Mouse (Mus musculus): ENCODE results near the gene Acss1. TPM values are rescaled to one million over a fixed set of nuclear protein-coding genes. Genes with fewer than 3 reads are reported as not detected.
A peak's percentile ranks its signal among the peaks of the same experiment; 100 is the strongest.

The Acss1 gene
- total and polyA plus RNA-seq, 3 experiments: 24.8 to 123 (median 67.3) TPM

DNA sequence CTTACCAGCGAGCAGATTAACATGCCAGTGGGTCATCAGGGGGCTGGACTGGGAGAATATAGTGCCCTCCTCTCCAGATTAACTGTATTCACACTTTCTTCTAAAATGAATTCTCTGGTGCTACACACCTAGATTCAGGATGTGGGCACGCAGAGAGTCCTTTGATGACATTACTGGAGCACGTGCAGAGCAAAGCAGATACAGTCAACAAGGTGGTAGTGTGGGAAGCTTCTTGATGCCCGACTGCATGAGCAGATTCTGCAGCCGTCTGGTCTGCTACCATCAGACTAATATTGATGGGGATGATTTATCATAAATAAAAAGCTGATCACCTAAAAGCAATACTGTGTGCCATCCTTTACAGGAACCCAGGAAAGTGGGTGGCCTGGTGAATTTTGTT is 89.7 kb downstream of the Acss1 start:
- TF ChIP-seq GATA1 (IDR thresholded peaks at IDR 0.05; ENCODE audit: borderline replicate concordance, low read length) (no peak), GATA2 (IDR thresholded peaks at IDR 0.05; ENCODE audit: borderline replicate concordance, low read depth, low read length) (no peak), CTCF (IDR thresholded peaks at IDR 0.05; ENCODE audit: low read depth, low read length) (no peak), POLR2AphosphoS5 (IDR thresholded peaks at IDR 0.05; ENCODE audit: insufficient replicate concordance, low read depth, low read length) (no peak), TAL1 (conservative IDR thresholded peaks at IDR 0.05; ENCODE audit: low read depth, low read length) (no peak)
- no peak for ATAC-seq (ENCODE audit: extremely low read depth, insufficient number of reproducible peaks, low FRiP score, poor library complexity, severe bottlenecking)
- no peaks in the 10 kb centered on the region for H3K9me3 ChIP-seq (replicated peaks)
- H3K36me3 ChIP-seq (replicated peaks): peaks cover 65% of the 10 kb centered on the region
- H3K27me3 ChIP-seq (ENCODE audit: insufficient read depth, low read length): no peaks in the 10 kb centered on the region
- H3K4me3 ChIP-seq (ENCODE audit: low read depth, low read length): no peak overlapping the region
- H3K4me1 ChIP-seq (ENCODE audit: insufficient read depth, low read depth, low read length): no peaks in the 10 kb centered on the region
- DNase-seq (ENCODE audit: low spot score): no peak

- no peak for TF ChIP-seq CTCF (IDR thresholded peaks at IDR 0.05; ENCODE audit: low read depth, low read length)
- TF ChIP-seq GATA2 (IDR thresholded peaks at IDR 0.05; ENCODE audit: borderline replicate concordance, low read depth, low read length): no peak
- no peak for TF ChIP-seq TAL1 (conservative IDR thresholded peaks at IDR 0.05; ENCODE audit: low read depth, low read length)
- TF ChIP-seq GATA1 (IDR thresholded peaks at IDR 0.05; ENCODE audit: borderline replicate concordance, low read length): no peak
- no peak for TF ChIP-seq POLR2AphosphoS5 (IDR thresholded peaks at IDR 0.05; ENCODE audit: insufficient replicate concordance, low read depth, low read length)
- ATAC-seq (ENCODE audit: extremely low read depth, insufficient number of reproducible peaks, low FRiP score, poor library complexity, severe bottlenecking): no peak
- H3K9me3 ChIP-seq (replicated peaks): no peaks in the 10 kb centered on the region
Measured at GRCm38 (mm10) chr2:150576256-150576655, 92.0 kb downstream of the Acss1 start.

GRCm38 (mm10) chr2:150572463-150572862 is 95.8 kb downstream of the Acss1 start:
- peaks cover 25% of the 10 kb centered on the region for H3K4me1 ChIP-seq (ENCODE audit: insufficient read depth, low read depth, low read length)
- peaks cover 16% of the 10 kb centered on the region for H3K36me3 ChIP-seq (replicated peaks)
- DNase-seq (ENCODE audit: low spot score) (no peak), ATAC-seq (ENCODE audit: extremely low read depth, insufficient number of reproducible peaks, low FRiP score, poor library complexity, severe bottlenecking) (no peak)
- no peak for TF ChIP-seq CTCF (IDR thresholded peaks at IDR 0.05; ENCODE audit: low read depth, low read length)
- TF ChIP-seq POLR2AphosphoS5 (IDR thresholded peaks at IDR 0.05; ENCODE audit: insufficient replicate concordance, low read depth, low read length): no peak
- TF ChIP-seq GATA1 (IDR thresholded peaks at IDR 0.05; ENCODE audit: borderline replicate concordance, low read length): no peak
- no peak for TF ChIP-seq TAL1 (conservative IDR thresholded peaks at IDR 0.05; ENCODE audit: low read depth, low read length)
- TF ChIP-seq GATA2 (IDR thresholded peaks at IDR 0.05; ENCODE audit: borderline replicate concordance, low read depth, low read length): no peak
- no peaks in the 10 kb centered on the region for H3K9me3 ChIP-seq (replicated peaks)
- H3K4me3 ChIP-seq (ENCODE audit: low read depth, low read length): no peak overlapping the region
- H3K27me3 ChIP-seq (ENCODE audit: insufficient read depth, low read length): peaks cover 3% of the 10 kb centered on the region; the same call in 1 of the 2 replicates

More at GRCm38 (mm10) chr2:150576256-150576655, 92.0 kb downstream of the Acss1 start:
- peaks cover 5% of the 10 kb centered on the region; the same call in 1 of the 2 replicates for H3K4me1 ChIP-seq (ENCODE audit: insufficient read depth, low read depth, low read length)
- H3K36me3 ChIP-seq (replicated peaks): peaks cover 50% of the 10 kb centered on the region
- H3K4me3 ChIP-seq (ENCODE audit: low read depth, low read length): no peak overlapping the region
- H3K27me3 ChIP-seq (ENCODE audit: insufficient read depth, low read length): no peaks in the 10 kb centered on the region
- DNase-seq (ENCODE audit: low spot score): no peak

GRCm38 (mm10) chr2:150570761-150571160 is 97.5 kb downstream of the Acss1 start:
- Histone ChIP-seq H3K4me1 (ENCODE audit: insufficient read depth, low read depth, low read length) (peaks cover 25% of the 10 kb centered on the region), H3K9me3 (replicated peaks) (no peaks in the 10 kb centered on the region), H3K4me3 (ENCODE audit: low read depth, low read length) (no peak overlapping the region; the same call in 1 of the 2 replicates), H3K36me3 (replicated peaks) (peaks cover 6% of the 10 kb centered on the region), H3K27me3 (ENCODE audit: insufficient read depth, low read length) (peaks cover 3% of the 10 kb centered on the region; the same call in 1 of the 2 replicates)
- peak; percentile 10 for ATAC-seq (ENCODE audit: extremely low read depth, insufficient number of reproducible peaks, low FRiP score, poor library complexity, severe bottlenecking)
- TF ChIP-seq GATA2 (IDR thresholded peaks at IDR 0.05; ENCODE audit: borderline replicate concordance, low read depth, low read length) (no peak), POLR2AphosphoS5 (IDR thresholded peaks at IDR 0.05; ENCODE audit: insufficient replicate concordance, low read depth, low read length) (no peak), CTCF (IDR thresholded peaks at IDR 0.05; ENCODE audit: low read depth, low read length) (no peak), TAL1 (conservative IDR thresholded peaks at IDR 0.05; ENCODE audit: low read depth, low read length) (no peak), GATA1 (IDR thresholded peaks at IDR 0.05; ENCODE audit: borderline replicate concordance, low read length) (no peak)
- no peak for DNase-seq (ENCODE audit: low spot score)

DNA sequence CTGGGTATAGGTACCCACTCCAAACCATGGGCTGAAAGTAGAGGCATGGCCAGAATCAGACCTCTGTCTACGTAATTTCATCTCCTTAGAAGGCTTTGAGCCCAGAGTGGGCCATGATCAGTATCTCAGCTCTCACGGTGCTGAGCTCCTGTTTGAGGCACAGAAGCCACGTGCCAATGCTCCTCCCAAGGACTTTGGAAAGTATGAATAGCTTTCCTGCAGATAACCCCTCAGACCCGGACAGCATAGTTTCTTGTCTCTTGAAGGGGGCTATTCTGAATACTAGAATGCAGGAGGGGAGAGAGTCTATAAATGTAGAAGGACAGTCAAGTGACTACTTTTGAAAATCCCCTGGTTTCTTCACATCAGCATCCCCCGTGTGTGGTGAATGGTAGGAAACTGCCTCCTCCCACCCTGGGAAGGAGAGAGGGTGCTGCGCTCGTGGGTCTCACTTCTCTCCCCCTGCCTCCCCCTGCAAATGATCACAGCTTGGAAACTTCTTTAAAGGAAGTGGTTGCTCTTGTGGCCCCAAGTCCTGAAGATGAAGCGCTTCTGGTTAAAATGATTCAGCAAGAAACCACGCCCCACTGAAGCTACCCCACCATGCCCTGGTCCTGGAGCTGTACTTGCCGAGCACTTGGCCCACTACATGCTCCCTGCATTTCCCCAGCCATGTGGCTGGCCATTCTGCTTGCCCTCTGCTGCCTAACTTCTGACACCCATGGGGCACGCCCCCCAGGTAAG is 98.3 kb downstream of the Acss1 start, which contains the start of gene Cst7:
Cst7 (plus strand) TSS at position 569 of the 744 bp plus-strand sequence.
- peak; percentile 50; the same call in 1 of the 2 replicates for ATAC-seq (ENCODE audit: extremely low read depth, insufficient number of reproducible peaks, low FRiP score, poor library complexity, severe bottlenecking)
- H3K27me3 ChIP-seq (ENCODE audit: insufficient read depth, low read length): peaks cover 3% of the 10 kb centered on the region; the same call in 1 of the 2 replicates
- H3K4me3 ChIP-seq (ENCODE audit: low read depth, low read length): peak within 1 kb of the TSS; percentile 55
- no peak for TF ChIP-seq POLR2AphosphoS5 (IDR thresholded peaks at IDR 0.05; ENCODE audit: insufficient replicate concordance, low read depth, low read length)
- no peak for TF ChIP-seq TAL1 (conservative IDR thresholded peaks at IDR 0.05; ENCODE audit: low read depth, low read length)
- no peak for TF ChIP-seq GATA1 (IDR thresholded peaks at IDR 0.05; ENCODE audit: borderline replicate concordance, low read length)
- TF ChIP-seq CTCF (IDR thresholded peaks at IDR 0.05; ENCODE audit: low read depth, low read length): no peak
- no peak for TF ChIP-seq GATA2 (IDR thresholded peaks at IDR 0.05; ENCODE audit: borderline replicate concordance, low read depth, low read length)
- peaks cover under 1% of the 10 kb centered on the region for H3K36me3 ChIP-seq (replicated peaks)
- H3K9me3 ChIP-seq (replicated peaks): no peaks in the 10 kb centered on the region
- peak; percentile 16 for DNase-seq (ENCODE audit: low spot score)
- peaks cover 25% of the 10 kb centered on the region for H3K4me1 ChIP-seq (ENCODE audit: insufficient read depth, low read depth, low read length)

Other genes starting within 250 kb of the Acss1 start
- gene Zfp442, start 217.0 kb downstream of the Acss1 start, total RNA-seq (2014; fragmentation: Nextera tagmentation): 0.60 and 0.78 TPM in 2 replicates
- 0.22 and 0.29 TPM in 2 replicates for gene Zfp442, start 217.0 kb downstream of the Acss1 start, total RNA-seq (2017)
- not detected in 2 replicates for gene Zfp442, start 217.0 kb downstream of the Acss1 start, polyA plus RNA-seq (2012)
- gene Zfp345, start 183.4 kb downstream of the Acss1 start, total RNA-seq (2014; fragmentation: Nextera tagmentation): 14.1 and 17.5 TPM in 2 replicates
- 14.2 and 20.8 TPM in 2 replicates for gene Zfp345, start 183.4 kb downstream of the Acss1 start, total RNA-seq (2017)
- gene Zfp345, start 183.4 kb downstream of the Acss1 start, polyA plus RNA-seq (2012): 0.24 and 0.31 TPM in 2 replicates
- not detected in 2 replicates for gene Cst7, start 98.1 kb downstream of the Acss1 start, total RNA-seq (2014; fragmentation: Nextera tagmentation)
- 14.2 and 18.2 TPM in 2 replicates for gene Cst7, start 98.1 kb downstream of the Acss1 start, total RNA-seq (2017)
- 0.22 and 0.24 TPM in 2 replicates for gene Cst7, start 98.1 kb downstream of the Acss1 start, polyA plus RNA-seq (2012)
- gene Apmap, start 59.9 kb downstream of the Acss1 start, total RNA-seq (2014; fragmentation: Nextera tagmentation): 15.1 and 17.0 TPM in 2 replicates
- 31.5 and 32.3 TPM in 2 replicates for gene Apmap, start 59.9 kb downstream of the Acss1 start, total RNA-seq (2017)
- 37.7 and 55.2 TPM in 2 replicates for gene Apmap, start 59.9 kb downstream of the Acss1 start, polyA plus RNA-seq (2012)
- not detected in 2 replicates for gene Vsx1, start 20.9 kb upstream of the Acss1 start, total RNA-seq (2014; fragmentation: Nextera tagmentation)
- 0.05 TPM in 1 of 2 replicates, not detected in the other for gene Vsx1, start 20.9 kb upstream of the Acss1 start, total RNA-seq (2017)
- not detected in 2 replicates for gene Vsx1, start 20.9 kb upstream of the Acss1 start, polyA plus RNA-seq (2012)
- gene Entpd6, start 80.5 kb upstream of the Acss1 start, total RNA-seq (2014; fragmentation: Nextera tagmentation): 8.4 and 10.3 TPM in 2 replicates
- 5.5 and 6.7 TPM in 2 replicates for gene Entpd6, start 80.5 kb upstream of the Acss1 start, total RNA-seq (2017)
- 25.2 and 27.5 TPM in 2 replicates for gene Entpd6, start 80.5 kb upstream of the Acss1 start, polyA plus RNA-seq (2012)
- gene Pygb, start 118.2 kb upstream of the Acss1 start, total RNA-seq (2014; fragmentation: Nextera tagmentation): 7.3 and 15.8 TPM in 2 replicates
- 18.6 and 21.0 TPM in 2 replicates for gene Pygb, start 118.2 kb upstream of the Acss1 start, total RNA-seq (2017)
- 7.9 and 10.6 TPM in 2 replicates for gene Pygb, start 118.2 kb upstream of the Acss1 start, polyA plus RNA-seq (2012)
- 17.2 and 23.9 TPM in 2 replicates for gene Abhd12, start 236.2 kb upstream of the Acss1 start, total RNA-seq (2014; fragmentation: Nextera tagmentation)
- 24.5 and 51.1 TPM in 2 replicates for gene Abhd12, start 236.2 kb upstream of the Acss1 start, total RNA-seq (2017)
- 23.9 and 25.6 TPM in 2 replicates for gene Abhd12, start 236.2 kb upstream of the Acss1 start, polyA plus RNA-seq (2012)
- 34.8 and 41.6 TPM in 2 replicates for gene Gins1, start 236.9 kb upstream of the Acss1 start, total RNA-seq (2014; fragmentation: Nextera tagmentation)
- gene Gins1, start 236.9 kb upstream of the Acss1 start, total RNA-seq (2017): 92.8 and 104 TPM in 2 replicates
- gene Gins1, start 236.9 kb upstream of the Acss1 start, polyA plus RNA-seq (2012): 21.0 and 24.0 TPM in 2 replicates